17 mouse cellular contexts compared by ENCODE assay signal in genomic region chr13:14033309-14034072, GRCm38 (mm10). TPM values are rescaled to one million over a fixed set of nuclear protein-coding genes. Genes with fewer than 3 reads are reported as not detected.
DNase-seq lines count a peak whose midpoint lies in the region; ATAC-seq and TF ChIP-seq lines count a peak whose summit lies in the region.
"Had no signal": no experiment of that assay in that cellular context is flagged by ENCODE, and none has a peak within 500 bp of the region (broad histone marks: within the 10 kb centered on the region; RNA-seq: fewer than 3 reads in every experiment).

No protein-coding gene starts in this region.

- H3K4me3 ChIP-seq in intestine, embryonic 16.5 days (ENCODE audit: low read length), result no peak overlapping the region
- H3K4me3 ChIP-seq in intestine, postnatal 0 days (ENCODE audit: low read depth, low read length), result no peak overlapping the region
- H3K4me3 ChIP-seq in bone marrow, adult 2 months (replicated peaks; ENCODE audit: control insufficient read depth, low read depth, low read length), result no peak overlapping the region
- no peak overlapping the region for H3K4me3 ChIP-seq in liver, embryonic 12.5 days
- H3K4me3 ChIP-seq in midbrain, embryonic 13.5 days (replicated peaks), result no peak overlapping the region
- H3K4me3 ChIP-seq in lung, postnatal 0 days (ENCODE audit: low read depth, low read length), result no peak overlapping the region
- H3K4me3 ChIP-seq: embryonic facial prominence, embryonic 15.5 days; forebrain, embryonic 15.5 days; gastrocnemius, adult 2 months; layer of hippocampus, adult 2 months; neural tube, embryonic 15.5 days had no signal

- TF ChIP-seq CTCF in intestine, postnatal 0 days (IDR thresholded peaks at IDR 0.05; ENCODE audit: low read depth), result no peak
- TF ChIP-seq CTCF in bone marrow, adult 2 months (IDR thresholded peaks at IDR 0.05; ENCODE audit: control insufficient read depth, insufficient read depth, low read length), result no peak
- TF ChIP-seq CTCF in lung, postnatal 0 days (IDR thresholded peaks at IDR 0.05), result no peak

- DNase-seq in spleen, postnatal 10 days (ENCODE audit: low spot score in 2 of 2), result no peak
- DNase-seq in lung, postnatal 0 days (ENCODE audit: low spot score), result no peak
- DNase-seq: adrenal gland, postnatal 25 days; cerebellum, adult 11-12 months; gastrocnemius, adult 2 months; lung, adult 2 months; retina, postnatal 1 day had no signal

- no peak overlapping the region for H3K27ac ChIP-seq in intestine, embryonic 16.5 days (ENCODE audit: low read length)
- H3K27ac ChIP-seq in intestine, postnatal 0 days (ENCODE audit: low read depth, low read length), result no peak overlapping the region
- peak overlapping the region; percentile 49; the same call in 1 of the 2 replicates for H3K27ac ChIP-seq in bone marrow, adult 2 months (ENCODE audit: control insufficient read depth, insufficient read depth, low read depth, low read length, poor library complexity)
- peak overlapping the region; percentile 94 for H3K27ac ChIP-seq in liver, embryonic 12.5 days
- no peak overlapping the region for H3K27ac ChIP-seq in midbrain, embryonic 13.5 days
- H3K27ac ChIP-seq in lung, postnatal 0 days (ENCODE audit: low read length), result no peak overlapping the region
- H3K27ac ChIP-seq: embryonic facial prominence, embryonic 15.5 days; forebrain, embryonic 15.5 days; hindbrain, postnatal 0 days; layer of hippocampus, adult 2 months; neural tube, embryonic 15.5 days had no signal

- H3K27me3 ChIP-seq in intestine, embryonic 16.5 days (replicated peaks; ENCODE audit: control insufficient read depth, insufficient read depth, low read length), result no peaks in the 10 kb centered on the region
- no peaks in the 10 kb centered on the region for H3K27me3 ChIP-seq in intestine, postnatal 0 days (replicated peaks; ENCODE audit: control insufficient read depth, insufficient read depth, low read length)
- no peaks in the 10 kb centered on the region for H3K27me3 ChIP-seq in liver, embryonic 12.5 days (replicated peaks)
- H3K27me3 ChIP-seq in midbrain, embryonic 13.5 days, result no peaks in the 10 kb centered on the region
- no peaks in the 10 kb centered on the region for H3K27me3 ChIP-seq in lung, postnatal 0 days (replicated peaks; ENCODE audit: insufficient read depth, low read length)
- H3K27me3 ChIP-seq: embryonic facial prominence, embryonic 15.5 days; forebrain, embryonic 15.5 days; neural tube, embryonic 15.5 days had no signal

- H3K9ac ChIP-seq in intestine, embryonic 16.5 days (ENCODE audit: low read depth, low read length), result no peak overlapping the region
- H3K9ac ChIP-seq in intestine, postnatal 0 days (ENCODE audit: low read depth, low read length), result no peak overlapping the region
- peak overlapping the region; percentile 56; the same call in 1 of the 2 replicates for H3K9ac ChIP-seq in liver, embryonic 12.5 days
- H3K9ac ChIP-seq in midbrain, embryonic 13.5 days (replicated peaks), result no peak overlapping the region
- no peak overlapping the region for H3K9ac ChIP-seq in lung, postnatal 0 days (replicated peaks; ENCODE audit: low read depth)
- H3K9ac ChIP-seq: embryonic facial prominence, embryonic 15.5 days; forebrain, embryonic 15.5 days; neural tube, embryonic 15.5 days had no signal

- H3K4me2 ChIP-seq in intestine, embryonic 16.5 days (ENCODE audit: low read depth, low read length), result no peak overlapping the region
- H3K4me2 ChIP-seq in intestine, postnatal 0 days (replicated peaks; ENCODE audit: low read depth), result no peak overlapping the region
- peak overlapping the region; percentile 56 for H3K4me2 ChIP-seq in liver, embryonic 12.5 days
- H3K4me2 ChIP-seq in midbrain, embryonic 13.5 days (replicated peaks), result no peak overlapping the region
- H3K4me2 ChIP-seq in lung, postnatal 0 days (replicated peaks; ENCODE audit: low read depth, low read length), result no peak overlapping the region
- H3K4me2 ChIP-seq: embryonic facial prominence, embryonic 15.5 days; forebrain, embryonic 15.5 days; neural tube, embryonic 15.5 days had no signal

- TF ChIP-seq EP300 in lung, postnatal 0 days (IDR thresholded peaks at IDR 0.05), result no peak

- H3K4me1 ChIP-seq in intestine, embryonic 16.5 days (ENCODE audit: control insufficient read depth, insufficient read depth, low read length), result no peaks in the 10 kb centered on the region
- H3K4me1 ChIP-seq in intestine, postnatal 0 days (replicated peaks; ENCODE audit: control insufficient read depth, insufficient read depth, low read length), result no peaks in the 10 kb centered on the region; the same call in 1 of the 2 replicates
- no peaks in the 10 kb centered on the region; the same call in 1 of the 2 replicates for H3K4me1 ChIP-seq in bone marrow, adult 2 months (ENCODE audit: control insufficient read depth, insufficient read depth, low read length)
- H3K4me1 ChIP-seq in liver, embryonic 12.5 days, result peaks cover 86% of the 10 kb centered on the region
- peaks cover 11% of the 10 kb centered on the region for H3K4me1 ChIP-seq in midbrain, embryonic 13.5 days (replicated peaks)
- peaks cover 4% of the 10 kb centered on the region; the same call in 1 of the 2 replicates for H3K4me1 ChIP-seq in lung, postnatal 0 days (ENCODE audit: insufficient read depth, low read depth, low read length)

- peak; percentile 39; the same call in 1 of the 2 replicates for ATAC-seq in intestine, embryonic 16.5 days
- ATAC-seq in intestine, postnatal 0 days, result no peak
- ATAC-seq in liver, embryonic 12.5 days, result peak; percentile 75
- no peak for ATAC-seq in midbrain, embryonic 13.5 days
- no peak for ATAC-seq in lung, postnatal 0 days
- ATAC-seq: forebrain, embryonic 15.5 days; hindbrain, postnatal 0 days had no signal

- H3K36me3 ChIP-seq in intestine, embryonic 16.5 days (ENCODE audit: control insufficient read depth, insufficient read depth, low read length), result no peaks in the 10 kb centered on the region
- peaks cover 6% of the 10 kb centered on the region; the same call in 1 of the 2 replicates for H3K36me3 ChIP-seq in intestine, postnatal 0 days (ENCODE audit: control insufficient read depth, insufficient read depth)
- peaks cover 17% of the 10 kb centered on the region for H3K36me3 ChIP-seq in liver, embryonic 12.5 days
- H3K36me3 ChIP-seq in midbrain, embryonic 13.5 days, result peaks cover 10% of the 10 kb centered on the region
- peaks cover under 1% of the 10 kb centered on the region; the same call in 1 of the 2 replicates for H3K36me3 ChIP-seq in lung, postnatal 0 days (ENCODE audit: insufficient read depth, low read length)

- no peak for TF ChIP-seq POLR2A in bone marrow, adult 2 months (IDR thresholded peaks at IDR 0.05; ENCODE audit: borderline replicate concordance, control insufficient read depth, low read depth, low read length)

- no peaks in the 10 kb centered on the region for H3K9me3 ChIP-seq in intestine, embryonic 16.5 days (ENCODE audit: control insufficient read depth, low read length)
- H3K9me3 ChIP-seq in intestine, postnatal 0 days (ENCODE audit: control insufficient read depth), result no peaks in the 10 kb centered on the region
- no peaks in the 10 kb centered on the region for H3K9me3 ChIP-seq in liver, embryonic 12.5 days (replicated peaks)
- H3K9me3 ChIP-seq in midbrain, embryonic 13.5 days, result no peaks in the 10 kb centered on the region
- no peaks in the 10 kb centered on the region for H3K9me3 ChIP-seq in lung, postnatal 0 days (ENCODE audit: low read length)
- H3K9me3 ChIP-seq: embryonic facial prominence, embryonic 15.5 days; forebrain, embryonic 15.5 days; neural tube, embryonic 15.5 days had no signal

- WGBS in intestine, embryonic 16.5 days, result 84% methylated on average over 5 of the region's 5 CpGs
- 68% methylated on average over 5 of the region's 5 CpGs for WGBS in intestine, postnatal 0 days
- 46% methylated on average over 5 of the region's 5 CpGs for WGBS in bone marrow, adult 2 months
- WGBS in liver, embryonic 12.5 days (ENCODE audit: insufficient replicate concordance), result 22% methylated on average over 5 of the region's 5 CpGs
- 94% methylated on average over 5 of the region's 5 CpGs for WGBS in midbrain, embryonic 13.5 days
- 82% methylated on average over 5 of the region's 5 CpGs for WGBS in lung, postnatal 0 days

RNA-seq across cellular contexts. Expression of gene Tbce, which starts 5.9 kb away (rescaled TPM):
- polyA plus RNA-seq in intestine, embryonic 16.5 days (2015; fragmentation: Nextera tagmentation; extraction: Ambion mirVana), result 37.8 and 41.3 TPM in 2 replicates
- 25.7 and 26.9 TPM in 2 replicates for polyA plus RNA-seq in intestine, postnatal 0 days (2015; fragmentation: Nextera tagmentation; extraction: Ambion mirVana)
- 54.5 and 159 TPM in 2 replicates for polyA plus RNA-seq in bone marrow, adult 2 months (2011; ENCODE audit: insufficient read depth, insufficient read length, low replicate concordance, missing spikeins)
- polyA plus RNA-seq in liver, embryonic 12.5 days (2016; fragmentation: Nextera tagmentation; extraction: Ambion mirVana), result 35.4 and 38.7 TPM in 2 replicates
- 104 and 116 TPM in 2 replicates for polyA plus RNA-seq in midbrain, embryonic 13.5 days (2015; fragmentation: Nextera tagmentation; extraction: Ambion mirVana)
- polyA plus RNA-seq in lung, postnatal 0 days (2015; fragmentation: Nextera tagmentation; extraction: Ambion mirVana), result 37.1 and 38.0 TPM in 2 replicates

RNA-seq across cellular contexts. Expression of gene Arid4b, which starts 29.5 kb away (rescaled TPM):
- 40.0 and 46.5 TPM in 2 replicates for polyA plus RNA-seq in intestine, embryonic 16.5 days (2015; fragmentation: Nextera tagmentation; extraction: Ambion mirVana)
- 25.6 and 34.3 TPM in 2 replicates for polyA plus RNA-seq in intestine, postnatal 0 days (2015; fragmentation: Nextera tagmentation; extraction: Ambion mirVana)
- 25.2 and 31.0 TPM in 2 replicates for polyA plus RNA-seq in bone marrow, adult 2 months (2011; ENCODE audit: insufficient read depth, insufficient read length, low replicate concordance, missing spikeins)
- 23.5 and 25.1 TPM in 2 replicates for polyA plus RNA-seq in liver, embryonic 12.5 days (2016; fragmentation: Nextera tagmentation; extraction: Ambion mirVana)
- polyA plus RNA-seq in midbrain, embryonic 13.5 days (2015; fragmentation: Nextera tagmentation; extraction: Ambion mirVana), result 103 and 110 TPM in 2 replicates
- polyA plus RNA-seq in lung, postnatal 0 days (2015; fragmentation: Nextera tagmentation; extraction: Ambion mirVana), result 60.3 and 67.9 TPM in 2 replicates

RNA-seq across cellular contexts. Expression of gene Ggps1, which starts 29.8 kb away (rescaled TPM):
- polyA plus RNA-seq in intestine, embryonic 16.5 days (2015; fragmentation: Nextera tagmentation; extraction: Ambion mirVana), result 36.7 and 36.8 TPM in 2 replicates
- 31.5 and 32.2 TPM in 2 replicates for polyA plus RNA-seq in intestine, postnatal 0 days (2015; fragmentation: Nextera tagmentation; extraction: Ambion mirVana)
- 12.9 and 17.3 TPM in 2 replicates for polyA plus RNA-seq in bone marrow, adult 2 months (2011; ENCODE audit: insufficient read depth, insufficient read length, low replicate concordance, missing spikeins)
- polyA plus RNA-seq in liver, embryonic 12.5 days (2016; fragmentation: Nextera tagmentation; extraction: Ambion mirVana), result 16.8 and 18.2 TPM in 2 replicates
- polyA plus RNA-seq in midbrain, embryonic 13.5 days (2015; fragmentation: Nextera tagmentation; extraction: Ambion mirVana), result 72.8 and 85.2 TPM in 2 replicates
- polyA plus RNA-seq in lung, postnatal 0 days (2015; fragmentation: Nextera tagmentation; extraction: Ambion mirVana), result 33.7 and 34.5 TPM in 2 replicates

Comparison
In these comparisons a context has a peak if more than half of its experiments do, and no peak if none do; other contexts are left out.
1. ATAC-seq: peak in intestine, embryonic 16.5 days (single experiment) and liver, embryonic 12.5 days (single experiment); none in intestine, postnatal 0 days (single experiment), midbrain, embryonic 13.5 days (single experiment) and lung, postnatal 0 days (single experiment).
2. H3K27ac ChIP-seq: peak in bone marrow, adult 2 months (single experiment) and liver, embryonic 12.5 days (single experiment); none in intestine, embryonic 16.5 days (single experiment), intestine, postnatal 0 days (single experiment), midbrain, embryonic 13.5 days (single experiment) and lung, postnatal 0 days (single experiment).